Mouse (Mus musculus) C2C12 (cell line): ENCODE results near the gene Olfr1186.

Experiments
- CEBPB ChIP-seq: IDR thresholded peaks from one replicate; pipeline ENCODE4 v1.6.1; 2011; ENCODE audit warnings: low read depth, mild to moderate bottlenecking, control low read depth, moderate library complexity
- CTCF ChIP-seq: IDR thresholded peaks from one replicate; pipeline ENCODE4 v1.5.1; 2011; ENCODE audit not compliant: control insufficient read depth, insufficient read depth, insufficient read length
- FOSL1 ChIP-seq: IDR thresholded peaks from one replicate; pipeline ENCODE4 v1.8.0; 2011; ENCODE audit warnings: mild to moderate bottlenecking, low read length; ENCODE audit not compliant: poor library complexity, insufficient read depth, severe bottlenecking
- MAX ChIP-seq: IDR thresholded peaks from one replicate; pipeline ENCODE4 v1.6.1; 2011; ENCODE audit warnings: mild to moderate bottlenecking, control low read depth
- MYOD1 ChIP-seq: IDR thresholded peaks from one replicate; pipeline ENCODE4 v1.6.1; 2011; ENCODE audit warnings: low read depth; ENCODE audit not compliant: control insufficient read depth, insufficient read length
- MYOG ChIP-seq: IDR thresholded peaks from one replicate; pipeline ENCODE4 v1.6.1; 2011; ENCODE audit not compliant: control insufficient read depth, insufficient read length; ENCODE audit errors: extremely low read depth
- USF1 ChIP-seq: IDR thresholded peaks from one replicate; pipeline ENCODE4 v1.6.1; 2011; ENCODE audit warnings: low read depth, mild to moderate bottlenecking, control low read depth, moderate library complexity

- TF ChIP-seq CTCF (no peak), CEBPB (no peak), USF1 (no peak), MAX (no peak), FOSL1 (no peak), MYOG (no peak), MYOD1 (no peak)
Observed at GRCm38 (mm10) chr2:88493020-88493419, 25.3 kb upstream of the Olfr1186 start, which contains the start of gene Olfr1185-ps1.
